Mouse (Mus musculus) heart, postnatal 0 days (tissue): Measurements from ENCODE around the gene Rpp40. TPM values are rescaled to one million over a fixed set of nuclear protein-coding genes. Genes with fewer than 3 reads are reported as not detected.

Source experiments
- ATAC-seq: fragments of 200-750 bp; cut with Nextera tagmentation; 2 replicates; pipeline ENCODE4 v1.8.0; 2017; ENCODE audit warnings: low read depth, moderate number of reproducible peaks, moderate library complexity; ENCODE audit not compliant: insufficient read depth
- DNase-seq: peaks from one replicate; pipeline ENCODE4 v3.0.0-alpha.2; 2016; ENCODE audit warnings: low spot score
- H3K27ac ChIP-seq: fragments of 300-500 bp; sonication (generic); 2 replicates; pipeline ENCODE4 v1.5.1; 2014; ENCODE audit warnings: low read depth, mild to moderate bottlenecking
- H3K27me3 ChIP-seq: fragments of 300-500 bp; sonication (generic); 2 replicates; pipeline ENCODE4 v1.6.1; 2014; ENCODE audit warnings: low read length, mixed read lengths; ENCODE audit not compliant: control insufficient read depth, insufficient read depth
- H3K36me3 ChIP-seq: fragments of 300-500 bp; sonication (generic); replicated peaks from 2 replicates; pipeline ENCODE4 v1.6.1; 2014; ENCODE audit warnings: low read length, mixed read lengths; ENCODE audit not compliant: control insufficient read depth, insufficient read depth
- H3K4me1 ChIP-seq: fragments of 300-500 bp; sonication (generic); 2 replicates; pipeline ENCODE4 v1.6.1; 2014; ENCODE audit warnings: antibody characterized with exemption; ENCODE audit not compliant: control insufficient read depth, insufficient read depth
- H3K4me2 ChIP-seq: fragments of 300-500 bp; sonication (generic); 2 replicates; pipeline ENCODE4 v1.6.1; 2014; ENCODE audit warnings: low read depth, mild to moderate bottlenecking, low read length, moderate library complexity
- H3K4me3 ChIP-seq: fragments of 300-500 bp; sonication (generic); 2 replicates; pipeline ENCODE4 v1.5.1; 2014; ENCODE audit warnings: low read depth, low read length
- H3K9ac ChIP-seq: fragments of 300-500 bp; sonication (generic); replicated peaks from 2 replicates; pipeline ENCODE4 v1.6.1; 2014; ENCODE audit warnings: low read depth, low read length, mixed read lengths
- H3K9me3 ChIP-seq: fragments of 300-500 bp; sonication (generic); replicated peaks from 2 replicates; pipeline ENCODE4 v1.6.1; 2016; ENCODE audit warnings: low read length; ENCODE audit not compliant: control insufficient read depth
- CTCF ChIP-seq: IDR thresholded peaks from 2 replicates; pipeline ENCODE4 v1.5.1; 2016; ENCODE audit warnings: antibody characterized with exemption, control low read depth, low read depth
- EP300 ChIP-seq: IDR thresholded peaks from 2 replicates; pipeline ENCODE4 v1.6.1; 2016; ENCODE audit warnings: antibody characterized with exemption, low read depth
- WGBS: fragments of 180-500 bp; shearing (Covaris S2); extraction: QIAGEN DNeasy Blood & Tissue Kit; methylation state at CpG from one replicate; pipeline ENCODE4 v1.1.7; 2014; 5-methylcytosine and 5-hydroxymethylcytosine counted together
- polyA plus RNA-seq: library from polyadenylated mRNA; unstranded; fragments of >200 nt; fragmentation: Nextera tagmentation; extraction: Ambion mirVana; gene quantifications from 2 replicates; pipeline ENCODE4 v1.2.1, GENCODE M21; 2015
- total RNA-seq: library from RNA; depleted of rRNA; stranded (reverse); fragments of >200 nt; gene quantifications from 2 replicates; pipeline ENCODE4 v1.2.3, GENCODE M21; 2014; ENCODE audit warnings: low replicate concordance

Gene Rpp40
- total and polyA plus RNA-seq, 2 experiments from 2014 or later = 5.9 to 7.5 TPM

GRCm38 (mm10) chr13:35939871-35940665 lies 33.9 kb upstream of the Rpp40 start:
- Histone ChIP-seq H3K4me2 (no peak overlapping the region), H3K4me3 (no peak overlapping the region), H3K36me3 (no peaks in the 10 kb centered on the region), H3K27ac (no peak overlapping the region), H3K9ac (no peak overlapping the region), H3K4me1 (no peaks in the 10 kb centered on the region), H3K9me3 (peaks cover 4% of the 10 kb centered on the region; the same call in 1 of the 2 replicates), H3K27me3 (no peaks in the 10 kb centered on the region)
- TF ChIP-seq EP300 (no peak), CTCF (no peak)
- 65% methylated on average over 18 of the region's 18 CpGs for WGBS
- no peak for DNase-seq
- ATAC-seq = no peak

DNA sequence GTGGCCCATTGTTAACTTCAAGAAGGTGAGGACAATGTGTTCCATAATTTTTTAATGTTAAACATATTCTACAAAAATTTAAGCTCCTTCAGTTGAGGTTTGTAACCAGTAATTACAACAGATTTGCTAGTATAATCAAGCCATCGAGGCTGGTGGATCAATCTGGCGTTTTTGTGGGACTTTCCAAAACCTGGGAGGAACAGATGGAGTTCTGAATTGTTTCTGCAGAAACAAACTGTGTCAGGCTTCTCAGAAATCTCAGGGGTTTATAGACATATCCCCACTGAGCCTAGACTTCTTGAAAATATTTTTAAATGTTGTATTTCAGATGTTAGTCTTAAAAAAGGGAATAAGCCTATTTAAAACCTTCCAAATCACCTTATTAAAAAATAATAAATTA lies 31.8 kb upstream of the Rpp40 start:
- H3K9me3 ChIP-seq = peaks cover 16% of the 10 kb centered on the region; the same call in 1 of the 2 replicates
- TF ChIP-seq CTCF = no peak
- no peak for TF ChIP-seq EP300
- no peak overlapping the region for H3K9ac ChIP-seq
- H3K4me1 ChIP-seq = no peaks in the 10 kb centered on the region
- no peaks in the 10 kb centered on the region for H3K27me3 ChIP-seq
- no peak overlapping the region for H3K4me3 ChIP-seq
- ATAC-seq = no peak
- no peak for DNase-seq
- H3K27ac ChIP-seq = no peak overlapping the region
- no peak overlapping the region for H3K4me2 ChIP-seq
- 75% methylated on average over 2 of the region's 2 CpGs for WGBS
- H3K36me3 ChIP-seq = no peaks in the 10 kb centered on the region

GRCm38 (mm10) chr13:35911476-35911875 lies 5.3 kb upstream of the Rpp40 start:
- 75% methylated on average over 1 of the region's 1 CpGs for WGBS
- ATAC-seq = no peak

DNA sequence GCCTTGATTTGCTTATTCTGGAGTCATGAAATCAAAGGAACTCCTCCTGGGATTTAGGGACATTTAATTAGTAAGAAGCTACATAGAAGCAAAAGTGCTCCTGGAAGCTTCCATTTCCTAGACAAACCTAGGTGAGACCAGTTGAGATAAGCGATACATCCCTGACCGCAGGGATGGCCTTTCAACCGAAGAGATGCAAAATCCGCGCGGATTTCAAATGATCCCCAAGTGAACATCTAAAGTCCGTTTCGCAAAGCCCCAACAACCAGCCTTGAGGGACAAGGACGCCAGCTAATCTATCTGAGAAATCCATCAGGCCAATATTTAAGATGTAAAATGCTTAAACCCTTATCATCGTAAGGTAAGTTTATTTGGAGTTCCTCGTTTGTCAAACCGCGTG lies 781 bp downstream of the Rpp40 start:
- ATAC-seq = no peak
- H3K36me3 ChIP-seq = no peaks in the 10 kb centered on the region
- peak overlapping the region; percentile 55 for H3K9ac ChIP-seq
- no peaks in the 10 kb centered on the region for H3K4me1 ChIP-seq
- peak overlapping the region; percentile 82 for H3K4me2 ChIP-seq
- DNase-seq = no peak
- TF ChIP-seq CTCF (no peak), EP300 (no peak)
- H3K27ac ChIP-seq = 0 out of 2 replicates have a peak overlapping the region, but pooled peaks have one; percentile 18
- WGBS = 2% methylated on average over 13 of the region's 13 CpGs
- H3K27me3 ChIP-seq = no peaks in the 10 kb centered on the region
- H3K4me3 ChIP-seq = peak overlapping the region; percentile 54
- H3K9me3 ChIP-seq = no peaks in the 10 kb centered on the region

More at GRCm38 (mm10) chr13:35911476-35911875, 5.3 kb upstream of the Rpp40 start:
- no peak for DNase-seq
- H3K4me2 ChIP-seq = no peak overlapping the region
- H3K4me3 ChIP-seq = no peak overlapping the region
- H3K9ac ChIP-seq = no peak overlapping the region
- no peaks in the 10 kb centered on the region for H3K36me3 ChIP-seq
- peaks cover 8% of the 10 kb centered on the region for H3K9me3 ChIP-seq
- no peak overlapping the region for H3K27ac ChIP-seq
- no peaks in the 10 kb centered on the region for H3K27me3 ChIP-seq
- no peaks in the 10 kb centered on the region for H3K4me1 ChIP-seq
- TF ChIP-seq EP300 (no peak), CTCF (no peak)

- Histone ChIP-seq H3K4me1 (no peaks in the 10 kb centered on the region), H3K27me3 (no peaks in the 10 kb centered on the region), H3K9ac (no peak overlapping the region), H3K4me3 (no peak overlapping the region), H3K4me2 (no peak overlapping the region), H3K27ac (no peak overlapping the region), H3K9me3 (peaks cover 3% of the 10 kb centered on the region; the same call in 1 of the 2 replicates), H3K36me3 (no peaks in the 10 kb centered on the region)
- ATAC-seq = no peak
- no peak for DNase-seq
- TF ChIP-seq EP300 (no peak), CTCF (no peak)
- 68% methylated on average over 3 of the region's 3 CpGs for WGBS
Measured at GRCm38 (mm10) chr13:35892866-35893265, 13.3 kb downstream of the Rpp40 start.
